Mouse (Mus musculus) testis, postnatal 14 days (tissue): ENCODE results near the gene Cdh13.
"Not testable (repeated sequence)": the region's sequence is repeated elsewhere in the genome, so short reads cannot be mapped to it uniquely, and the experiment has no call there.

ENCODE experiments used
- DNase-seq: peaks from one replicate; pipeline ENCODE4 v3.0.0; 2021; ENCODE audit warnings: low spot score

The Cdh13 gene

GRCm38 (mm10) chr8:119263750-119264149 is 980.2 kb downstream of the Cdh13 start:
- no peak for DNase-seq

DNA sequence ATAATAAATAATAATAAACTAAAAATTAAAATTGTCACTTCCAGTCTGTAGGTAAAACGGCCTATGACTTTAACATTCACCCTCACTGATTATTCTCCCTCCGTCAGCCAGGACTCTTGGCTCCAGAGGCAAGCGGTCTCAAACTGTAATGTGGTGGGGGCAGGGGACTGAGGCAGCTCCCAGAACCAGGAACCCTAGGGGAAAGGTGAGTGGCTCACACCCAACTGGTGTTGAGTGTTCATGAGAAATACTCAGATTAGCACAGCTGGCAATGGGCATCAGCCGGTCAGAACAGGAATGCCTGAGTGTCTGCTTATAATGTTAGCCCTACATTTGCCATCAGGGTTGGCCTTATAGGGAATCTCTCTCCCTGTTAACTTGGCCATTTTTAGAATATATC is 982.8 kb downstream of the Cdh13 start:
- no peak for DNase-seq

DNA sequence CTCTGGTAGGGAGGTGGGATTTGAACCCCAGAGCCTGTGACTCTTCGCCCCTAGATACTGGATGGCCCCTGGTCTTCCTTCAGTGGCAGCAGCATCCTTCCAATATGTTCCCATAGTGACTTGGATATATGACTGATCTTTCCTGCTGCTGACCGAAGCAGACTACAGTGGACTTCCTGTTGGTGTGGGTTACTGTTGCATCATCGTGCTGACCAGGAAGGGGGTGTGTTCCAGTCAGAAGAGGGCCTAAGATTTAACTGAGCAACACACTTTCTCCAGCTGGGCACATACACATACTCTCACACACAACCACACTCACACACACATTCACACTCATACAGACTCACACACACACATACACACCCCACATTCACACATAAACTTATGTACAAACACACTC is 986.0 kb downstream of the Cdh13 start:
- no peak for DNase-seq

- no peak for DNase-seq
Measured at GRCm38 (mm10) chr8:119270371-119270770, 986.8 kb downstream of the Cdh13 start.

DNA sequence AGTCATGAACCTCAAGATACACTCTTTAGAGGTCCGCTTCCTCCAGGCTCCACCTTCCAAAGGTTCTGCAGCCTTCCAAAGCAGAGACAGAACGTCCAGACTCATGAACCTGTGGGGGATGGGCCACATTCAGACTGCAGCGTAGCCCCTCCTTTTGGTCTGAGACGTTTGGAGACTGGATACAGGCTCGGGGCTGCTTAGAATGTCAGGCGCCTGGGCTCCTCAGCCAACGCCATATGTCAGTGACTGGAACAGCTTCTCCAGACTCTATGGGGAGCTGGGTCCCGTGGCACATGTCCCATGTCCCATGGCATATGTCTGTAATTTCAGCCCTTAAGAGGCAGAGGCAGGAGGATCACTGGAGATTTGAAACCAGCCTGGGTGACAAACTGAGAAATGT is 989.4 kb downstream of the Cdh13 start:
- no peak for DNase-seq

DNA sequence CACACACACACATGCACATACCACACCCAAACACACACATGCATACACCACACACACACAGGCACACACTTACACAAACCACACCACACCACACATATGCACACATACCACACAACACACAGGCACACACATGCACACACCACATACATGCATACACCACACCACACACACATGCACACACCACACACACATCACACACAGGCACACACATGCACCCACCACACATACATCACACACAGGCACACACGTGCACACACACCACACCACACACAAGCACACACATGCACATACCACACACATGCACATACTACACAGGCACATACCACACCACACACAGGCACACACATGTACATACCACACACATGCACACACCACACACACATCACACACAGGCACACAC is 991.9 kb downstream of the Cdh13 start:
- DNase-seq: no peak

- no peak for DNase-seq
Measured at GRCm38 (mm10) chr8:119277047-119277451, 993.5 kb downstream of the Cdh13 start.

- DNase-seq: no peak
Measured at GRCm38 (mm10) chr8:119281761-119282160, 998.2 kb downstream of the Cdh13 start.

DNA sequence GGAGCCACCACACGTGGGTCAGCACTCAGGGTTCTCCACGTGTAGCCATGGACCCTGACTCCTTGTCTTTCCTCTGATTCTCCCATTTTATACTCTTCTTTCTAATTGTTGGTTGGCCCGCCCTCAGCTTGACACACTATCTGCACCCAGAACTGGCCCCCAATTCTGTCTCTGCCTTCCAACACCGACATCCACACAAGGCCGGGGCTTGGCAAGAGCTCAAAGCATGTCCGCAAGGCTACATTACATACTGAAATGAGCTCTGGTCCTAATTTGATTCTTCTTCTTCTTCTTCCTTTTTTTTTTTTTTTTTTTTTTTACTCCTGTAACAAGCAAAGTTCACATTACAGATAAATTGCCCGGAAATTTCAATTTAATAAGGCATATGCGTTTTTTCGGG is 1001.0 kb downstream of the Cdh13 start:
- no peak for DNase-seq

DNA sequence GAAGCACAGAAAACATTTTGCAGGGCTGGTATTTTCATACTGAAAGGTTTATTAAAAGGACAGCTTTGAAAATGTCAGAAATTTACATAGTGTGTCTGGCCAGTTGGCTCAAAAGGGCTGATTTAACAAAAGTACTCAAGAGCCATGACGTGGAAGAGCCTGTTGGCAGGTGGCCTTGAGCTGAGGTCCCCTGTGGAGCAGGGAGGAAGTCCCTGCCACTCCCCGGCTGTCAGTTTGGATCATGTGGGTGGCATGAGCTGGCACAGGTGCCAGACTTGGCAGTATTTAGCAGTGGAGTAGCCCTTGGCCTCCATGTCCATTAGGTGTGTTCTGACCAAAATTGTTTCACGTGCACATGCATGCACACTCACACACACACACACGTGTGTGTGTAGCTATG is 1001.4 kb downstream of the Cdh13 start:
- no peak for DNase-seq

DNA sequence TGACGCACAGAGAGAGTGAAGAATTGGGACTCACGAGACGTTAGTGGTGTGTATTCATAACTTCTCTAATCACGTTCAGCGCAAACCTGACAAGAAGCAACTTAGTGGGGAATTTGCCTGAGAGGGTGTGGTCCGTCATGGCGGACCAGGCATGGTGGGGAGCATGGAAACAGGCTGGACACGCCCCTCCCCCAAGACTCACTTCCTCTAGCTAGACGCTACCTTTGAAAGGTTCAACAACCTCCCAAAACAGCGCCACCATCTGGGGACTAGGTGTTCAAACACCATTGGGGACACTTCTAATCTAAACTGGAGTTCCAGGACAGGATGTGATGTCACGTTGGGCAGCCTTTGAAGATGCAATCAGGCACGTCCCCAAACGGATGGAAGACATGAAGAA is 1011.9 kb downstream of the Cdh13 start:
- peak; percentile 66 for DNase-seq

- not testable (repeated sequence) for DNase-seq
Measured at GRCm38 (mm10) chr8:119297752-119298151, 1014.2 kb downstream of the Cdh13 start.

DNA sequence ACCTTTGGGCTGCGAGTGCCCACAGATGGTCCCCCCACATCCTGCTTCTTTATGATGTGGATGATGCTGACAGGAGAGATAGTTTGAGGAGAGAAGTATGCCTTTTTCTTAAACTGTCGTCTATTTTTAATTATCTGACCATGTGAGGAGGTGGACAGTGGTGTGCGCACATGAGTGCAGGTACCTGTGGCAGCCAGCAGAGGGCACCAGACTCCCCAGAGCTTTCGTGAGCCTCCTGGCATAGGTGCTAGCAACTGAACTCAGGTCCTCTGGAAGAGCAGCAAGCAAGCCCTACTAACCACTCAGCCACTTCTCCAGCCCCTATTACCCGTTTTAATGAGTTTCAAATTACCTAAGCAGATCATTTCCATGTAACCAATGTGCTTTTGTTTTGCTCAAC is 1016.8 kb downstream of the Cdh13 start:
- no peak for DNase-seq

- DNase-seq: no peak
Measured at GRCm38 (mm10) chr8:119304196-119304595, 1020.7 kb downstream of the Cdh13 start.

DNA sequence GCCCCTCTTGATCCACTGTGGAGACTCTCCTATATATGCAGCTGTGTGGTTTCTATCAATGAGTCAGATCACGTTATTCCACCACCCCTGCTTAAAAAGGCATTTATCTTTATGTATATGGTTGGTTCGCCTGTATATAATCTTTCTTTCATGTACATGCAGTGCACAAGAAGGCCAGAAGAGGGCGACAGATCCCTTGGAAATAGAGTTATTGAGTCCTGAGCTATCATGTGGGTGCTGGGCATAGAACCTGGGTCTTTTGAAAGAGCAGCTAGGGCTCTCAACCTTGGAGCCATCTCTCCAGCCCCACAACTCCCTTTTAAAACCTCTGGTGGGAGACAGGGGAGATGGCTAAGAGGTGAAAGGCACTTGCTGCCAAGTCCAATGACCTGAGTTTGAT is 1027.9 kb downstream of the Cdh13 start:
- DNase-seq: no peak

DNA sequence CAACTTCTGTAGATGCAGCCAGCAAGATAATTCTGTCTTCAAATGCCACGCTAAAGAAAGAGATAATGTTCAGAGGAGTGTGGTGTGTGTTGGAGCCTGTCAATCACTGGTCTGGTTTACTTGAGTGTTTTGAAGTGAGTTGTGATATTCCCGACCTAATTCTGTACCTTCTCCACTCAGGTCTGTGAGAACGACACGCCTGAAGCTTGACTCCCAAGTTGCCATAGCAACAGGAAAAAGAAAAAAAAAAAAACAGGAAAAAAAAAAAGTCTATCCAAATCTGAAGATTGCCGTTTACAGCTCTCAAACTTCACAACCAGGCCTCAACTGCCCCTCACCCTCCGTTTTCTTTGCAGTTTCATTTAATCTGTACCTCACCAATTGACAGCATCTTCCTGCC is 1039.7 kb downstream of the Cdh13 start:
- DNase-seq: no peak

GRCm38 (mm10) chr8:119339546-119339945 is 1056.0 kb downstream of the Cdh13 start:
- DNase-seq: no peak

GRCm38 (mm10) chr8:119343606-119344005 is 1060.1 kb downstream of the Cdh13 start:
- DNase-seq: no peak

DNA sequence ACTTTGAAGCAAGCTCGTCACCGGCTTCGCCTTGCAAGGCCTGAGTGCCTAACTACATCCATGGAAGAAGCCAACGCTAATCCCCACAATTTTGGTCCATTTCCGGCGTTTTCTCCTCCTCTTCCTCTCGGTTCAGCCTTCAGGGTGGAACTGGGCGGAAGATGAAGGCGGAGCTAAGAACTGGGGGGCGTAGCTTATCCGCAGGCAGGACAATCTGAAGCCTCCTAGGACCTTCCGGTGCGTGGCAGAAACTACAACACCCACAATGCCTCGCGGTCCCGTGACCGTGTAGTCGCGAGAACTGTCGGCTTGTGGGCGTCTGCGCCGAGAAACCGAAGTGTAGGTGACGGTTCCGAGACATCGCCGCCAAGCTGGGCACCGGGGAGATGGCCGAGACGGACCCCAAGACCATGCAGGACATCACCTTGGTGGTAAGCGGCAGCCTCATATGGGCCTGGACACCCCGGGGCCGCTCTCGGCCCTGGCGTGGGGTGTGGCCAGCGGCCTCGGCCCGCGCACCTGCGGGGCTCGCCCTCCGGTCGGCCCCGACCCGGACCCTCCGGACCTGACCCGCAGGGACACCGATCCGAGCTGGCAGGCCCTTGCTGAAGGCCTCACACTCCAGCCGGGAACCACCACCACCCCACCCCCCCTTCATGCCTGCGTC is 1060.8 kb downstream of the Cdh13 start, which contains the start of gene Hsbp1:
TSS of gene Hsbp1 (plus strand) at position 299 of the 667 bp plus-strand sequence.
- peak; percentile 95 for DNase-seq

DNA sequence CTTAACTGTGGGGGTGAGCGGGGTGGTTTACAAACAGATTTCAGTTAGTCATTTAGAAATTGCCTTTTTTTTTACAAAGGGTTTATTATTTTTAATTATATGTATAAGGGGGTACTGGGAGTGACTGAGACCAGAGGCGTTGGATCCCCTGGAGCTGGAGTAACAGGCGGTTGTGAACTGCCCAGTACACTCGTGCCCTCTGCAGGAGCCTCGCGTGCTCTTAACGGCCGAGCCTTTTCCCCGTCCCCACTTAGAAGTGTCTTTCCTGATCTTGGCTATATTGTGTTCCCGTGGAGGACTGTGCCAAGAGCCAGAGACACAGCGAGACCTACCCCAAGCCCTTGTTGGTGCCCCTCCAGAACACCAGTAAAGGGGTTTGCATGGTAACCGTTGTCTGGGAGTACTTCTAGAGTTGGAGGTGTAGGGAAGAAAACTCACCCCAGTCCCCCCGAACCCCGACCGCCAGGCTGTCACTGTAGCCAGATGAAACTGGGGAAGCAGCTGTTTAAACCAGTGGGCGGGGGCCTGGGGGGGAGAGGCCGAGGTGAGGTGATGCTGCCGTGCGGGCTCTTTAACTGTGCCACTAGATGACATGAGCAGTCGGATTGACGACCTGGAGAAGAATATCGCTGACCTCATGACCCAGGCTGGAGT is 1061.6 kb downstream of the Cdh13 start:
- no peak for DNase-seq

GRCm38 (mm10) chr8:119345683-119346075 is 1062.1 kb downstream of the Cdh13 start:
- DNase-seq: no peak

DNA sequence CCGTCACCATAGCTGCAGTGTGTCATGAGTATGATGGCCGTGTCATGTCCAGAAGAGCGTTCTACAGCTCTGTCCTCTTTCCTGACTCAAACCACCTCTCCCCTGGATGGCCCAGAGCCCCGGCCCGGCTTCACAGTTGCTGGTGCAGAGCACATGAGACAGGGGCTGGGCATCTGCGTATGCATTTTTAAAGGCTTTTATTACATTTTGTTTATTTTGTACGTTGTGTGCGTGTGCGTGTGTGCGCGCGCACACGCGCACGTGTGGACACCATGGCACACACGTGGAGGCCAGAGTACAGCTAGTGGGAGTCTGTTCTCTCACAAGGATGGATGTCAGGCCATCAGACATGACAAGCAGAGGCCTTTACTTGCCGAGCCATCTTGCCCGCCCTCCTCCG is 1068.1 kb downstream of the Cdh13 start:
- no peak for DNase-seq

DNA sequence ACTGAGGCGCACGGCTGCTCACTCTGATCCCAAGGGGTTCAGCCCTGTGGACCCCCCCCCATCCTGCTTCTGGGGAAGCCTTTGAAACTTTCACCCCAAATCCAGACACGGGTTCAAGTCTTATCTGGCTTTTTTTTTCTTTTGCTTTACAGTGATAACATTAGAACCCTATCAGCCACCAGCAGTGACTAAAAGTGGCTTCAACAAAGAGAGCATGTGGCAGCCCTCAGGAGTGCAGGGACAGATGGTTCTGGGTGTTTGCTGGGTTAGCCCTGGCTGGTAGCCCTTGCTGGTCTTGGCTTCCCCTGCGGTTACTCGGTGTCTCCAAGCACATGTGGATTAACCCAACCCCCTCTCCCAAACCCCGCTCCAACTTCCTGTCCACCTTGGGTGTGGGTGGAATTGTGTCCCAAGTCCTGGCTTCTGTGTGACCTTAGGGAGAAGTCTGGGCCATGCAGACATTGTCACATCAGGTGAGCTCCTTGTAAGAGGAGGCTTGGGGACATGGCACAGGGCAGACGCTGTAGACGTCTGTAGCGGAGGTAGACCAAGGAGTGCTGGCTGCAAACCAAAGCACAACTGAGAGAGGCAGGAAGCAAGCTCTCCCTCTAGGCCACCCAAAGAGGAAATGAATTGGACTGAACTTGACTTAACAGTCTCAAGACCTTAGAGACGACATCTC is 1069.6 kb downstream of the Cdh13 start:
- DNase-seq: no peak
